Mouse (Mus musculus) ES-Bruce4 (cell line): ENCODE measurements at regions not wholly inside any gene's neighbourhood (a gene's known extent, or its start where the extent isn't known, plus 50 kb on each side); places are given as distances from the start of the nearest gene placed in this dataset.

ENCODE experiments used
- H3K27ac ChIP-seq: 2 replicates; pipeline ENCODE4 v1.5.1; 2012; ENCODE audit warnings: low read length, inconsistent platforms; ENCODE audit not compliant: insufficient read depth
- H3K27me3 ChIP-seq: 2 replicates; pipeline ENCODE4 v1.6.1; 2012; ENCODE audit warnings: mild to moderate bottlenecking, low read length, inconsistent platforms; ENCODE audit not compliant: control insufficient read depth, poor library complexity, insufficient read depth, severe bottlenecking
- H3K36me3 ChIP-seq: 2 replicates; pipeline ENCODE4 v1.6.1; 2012; ENCODE audit warnings: inconsistent platforms, mild to moderate bottlenecking, low read length, moderate library complexity; ENCODE audit not compliant: control insufficient read depth, poor library complexity, insufficient read depth, severe bottlenecking
- H3K4me1 ChIP-seq: one replicate; pipeline ENCODE4 v1.8.1; 2011; ENCODE audit warnings: low read length; ENCODE audit not compliant: control insufficient read depth, insufficient read depth
- H3K4me3 ChIP-seq: 2 replicates; pipeline ENCODE4 v1.5.1; 2011; ENCODE audit warnings: low read depth, mild to moderate bottlenecking, low read length
- H3K9ac ChIP-seq: 2 replicates; pipeline ENCODE4 v1.6.1; 2012; ENCODE audit warnings: low read depth, mild to moderate bottlenecking, inconsistent platforms; ENCODE audit not compliant: poor library complexity, severe bottlenecking
- H3K9me3 ChIP-seq: replicated peaks from 2 replicates; pipeline ENCODE4 v1.6.1; 2012; ENCODE audit warnings: mild to moderate bottlenecking, low read length, inconsistent platforms; ENCODE audit not compliant: control insufficient read depth, poor library complexity, insufficient read depth, severe bottlenecking
- CTCF ChIP-seq: IDR thresholded peaks from one replicate; pipeline ENCODE4 v1.8.1; 2011; ENCODE audit warnings: low read depth, low read length
- EP300 ChIP-seq: IDR thresholded peaks from 2 replicates; pipeline ENCODE4 v1.6.1; 2011; ENCODE audit warnings: low read depth, low read length; ENCODE audit not compliant: insufficient read depth
- POLR2A ChIP-seq: IDR thresholded peaks from one replicate; pipeline ENCODE4 v1.8.1; 2011; ENCODE audit warnings: low read length; ENCODE audit not compliant: insufficient read depth

GRCm38 (mm10) chr3:147423895-147424575 is 571.9 kb downstream of the Ttll7 start:
- no peaks in the 10 kb centered on the region for H3K4me1 ChIP-seq
- H3K9ac ChIP-seq: no peak overlapping the region
- H3K4me3 ChIP-seq: no peak overlapping the region
- H3K27me3 ChIP-seq: no peaks in the 10 kb centered on the region
- H3K36me3 ChIP-seq: no peaks in the 10 kb centered on the region
- no peak overlapping the region for H3K27ac ChIP-seq
- H3K9me3 ChIP-seq: no peaks in the 10 kb centered on the region
- TF ChIP-seq POLR2A (no peak), EP300 (no peak), CTCF (no peak)

GRCm38 (mm10) chr3:147428837-147429236 is 576.7 kb downstream of the Ttll7 start:
- Histone ChIP-seq H3K9me3 (no peaks in the 10 kb centered on the region), H3K4me1 (no peaks in the 10 kb centered on the region), H3K36me3 (no peaks in the 10 kb centered on the region), H3K4me3 (no peak overlapping the region), H3K27me3 (no peaks in the 10 kb centered on the region), H3K27ac (no peak overlapping the region), H3K9ac (no peak overlapping the region)
- TF ChIP-seq CTCF (no peak), POLR2A (no peak), EP300 (no peak)

- TF ChIP-seq POLR2A (no peak), EP300 (no peak), CTCF (no peak)
- Histone ChIP-seq H3K9me3 (no peaks in the 10 kb centered on the region), H3K4me1 (no peaks in the 10 kb centered on the region), H3K27ac (no peak overlapping the region), H3K27me3 (no peaks in the 10 kb centered on the region; the same call in 1 of the 2 replicates), H3K36me3 (no peaks in the 10 kb centered on the region), H3K9ac (no peak overlapping the region), H3K4me3 (no peak overlapping the region)
Measured at GRCm38 (mm10) chr3:147442925-147443690, 590.9 kb downstream of the Ttll7 start.

- H3K36me3 ChIP-seq: no peaks in the 10 kb centered on the region
- H3K27me3 ChIP-seq: no peaks in the 10 kb centered on the region; the same call in 1 of the 2 replicates
- TF ChIP-seq EP300: no peak
- TF ChIP-seq CTCF: no peak
- no peak overlapping the region for H3K4me3 ChIP-seq
- H3K9me3 ChIP-seq: no peaks in the 10 kb centered on the region
- H3K9ac ChIP-seq: no peak overlapping the region
- no peak overlapping the region for H3K27ac ChIP-seq
- no peaks in the 10 kb centered on the region for H3K4me1 ChIP-seq
Measured at GRCm38 (mm10) chr3:147443691-147443960, 591.5 kb downstream of the Ttll7 start.

GRCm38 (mm10) chr3:147444005-147444763 is 592.0 kb downstream of the Ttll7 start:
- Histone ChIP-seq H3K36me3 (no peaks in the 10 kb centered on the region), H3K27ac (no peak overlapping the region), H3K9me3 (no peaks in the 10 kb centered on the region), H3K27me3 (no peaks in the 10 kb centered on the region; the same call in 1 of the 2 replicates), H3K4me3 (no peak overlapping the region), H3K9ac (no peak overlapping the region), H3K4me1 (no peaks in the 10 kb centered on the region)
- TF ChIP-seq POLR2A: no peak
- TF ChIP-seq EP300: no peak
- TF ChIP-seq CTCF: no peak
